Mouse (Mus musculus): ENCODE results near the gene Traf3. TPM values are rescaled to one million over a fixed set of nuclear protein-coding genes. Genes with fewer than 3 reads are reported as not detected.

The Traf3 gene
- polyA plus RNA-seq (2014; fragmentation: Nextera tagmentation; extraction: Ambion mirVana) = 22.0 and 28.4 TPM in 2 replicates

- DNase-seq (peak; percentile 92), ATAC-seq (ENCODE audit: low FRiP score, low TSS enrichment) (peak; percentile 26)
- H3K27ac ChIP-seq (replicated peaks; ENCODE audit: low read depth, low read length) = peak within 1 kb of the TSS; percentile 90
- peak within 1 kb of the TSS; percentile 75 for H3K4me3 ChIP-seq (replicated peaks; ENCODE audit: low read depth, low read length)
- peak within 1 kb of the TSS; percentile 78 for H3K9ac ChIP-seq (replicated peaks; ENCODE audit: low read length)
- peaks cover 60% of the 10 kb centered on the region for H3K4me1 ChIP-seq (ENCODE audit: control insufficient read depth, insufficient read depth, low read length)
- no peaks in the 10 kb centered on the region for H3K9me3 ChIP-seq (ENCODE audit: control insufficient read depth, low read length)
- H3K27me3 ChIP-seq (ENCODE audit: control insufficient read depth, insufficient read depth, low read length) = no peaks in the 10 kb centered on the region
- WGBS = 5% methylated on average over 62 of the region's 105 CpGs
- peak within 1 kb of the TSS; percentile 77 for H3K4me2 ChIP-seq (ENCODE audit: low read length)
- no peaks in the 10 kb centered on the region for H3K36me3 ChIP-seq (ENCODE audit: control insufficient read depth, insufficient read depth, low read length)
These were observed at the start of gene Traf3 for GRCm38 (mm10) chr12:111165831-111166591. Gene Traf3 (plus strand): TSS chr12:111166370.

- ATAC-seq (ENCODE audit: low FRiP score, low TSS enrichment) = no peak
- Histone ChIP-seq H3K4me1 (ENCODE audit: control insufficient read depth, insufficient read depth, low read length) (peaks cover 4% of the 10 kb centered on the region; the same call in 1 of the 2 replicates), H3K9ac (replicated peaks; ENCODE audit: low read length) (no peak overlapping the region), H3K36me3 (ENCODE audit: control insufficient read depth, insufficient read depth, low read length) (peaks cover 21% of the 10 kb centered on the region), H3K4me2 (ENCODE audit: low read length) (no peak overlapping the region), H3K27me3 (ENCODE audit: control insufficient read depth, insufficient read depth, low read length) (no peaks in the 10 kb centered on the region), H3K27ac (replicated peaks; ENCODE audit: low read depth, low read length) (no peak overlapping the region), H3K9me3 (ENCODE audit: control insufficient read depth, low read length) (no peaks in the 10 kb centered on the region), H3K4me3 (replicated peaks; ENCODE audit: low read depth, low read length) (no peak overlapping the region)
- DNase-seq = no peak
- WGBS = 93% methylated on average over 5 of the region's 5 CpGs
These were observed 46.6 kb upstream of the Traf3 start for GRCm38 (mm10) chr12:111119506-111120085.

DNA sequence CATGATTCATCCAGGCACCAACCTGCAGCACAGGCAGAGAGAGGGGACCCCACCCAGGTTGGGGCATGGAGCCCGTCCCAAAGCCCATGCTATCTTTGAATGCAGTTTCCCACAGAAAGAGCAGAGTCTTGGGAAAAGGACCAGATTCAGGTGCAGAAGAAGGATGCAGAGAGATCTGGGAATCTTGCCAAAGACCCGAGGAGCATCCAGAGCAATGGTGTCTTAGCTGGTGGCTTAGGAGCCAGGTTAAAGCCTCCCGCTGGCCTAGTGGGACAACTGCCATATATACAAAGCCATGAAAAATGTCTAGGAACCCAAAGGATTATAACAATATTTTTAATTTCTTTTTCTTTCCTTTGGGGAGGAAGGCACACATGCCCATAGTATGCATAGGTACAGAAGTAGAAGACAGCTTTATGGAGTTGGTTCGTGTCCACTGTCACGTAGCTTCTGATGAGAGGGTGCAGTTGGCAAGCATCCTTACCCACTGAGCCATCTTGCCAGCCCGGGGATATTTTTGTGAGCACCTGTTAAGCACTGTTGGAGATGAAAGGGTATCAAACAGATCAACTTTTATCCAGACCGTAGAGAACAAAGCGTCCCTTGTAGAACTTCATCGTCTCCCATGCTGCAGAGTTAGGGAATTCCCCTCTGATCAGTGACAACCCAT, 45.1 kb upstream of the Traf3 start:
- no peaks in the 10 kb centered on the region for H3K9me3 ChIP-seq (ENCODE audit: control insufficient read depth, low read length)
- no peak overlapping the region for H3K4me2 ChIP-seq (ENCODE audit: low read length)
- H3K4me1 ChIP-seq (ENCODE audit: control insufficient read depth, insufficient read depth, low read length) = peaks cover 10% of the 10 kb centered on the region
- no peak overlapping the region for H3K27ac ChIP-seq (replicated peaks; ENCODE audit: low read depth, low read length)
- no peak overlapping the region for H3K4me3 ChIP-seq (replicated peaks; ENCODE audit: low read depth, low read length)
- no peaks in the 10 kb centered on the region for H3K27me3 ChIP-seq (ENCODE audit: control insufficient read depth, insufficient read depth, low read length)
- 93% methylated on average over 9 of the region's 9 CpGs for WGBS
- no peak for DNase-seq
- no peak for ATAC-seq (ENCODE audit: low FRiP score, low TSS enrichment)
- peaks cover 17% of the 10 kb centered on the region for H3K36me3 ChIP-seq (ENCODE audit: control insufficient read depth, insufficient read depth, low read length)
- no peak overlapping the region for H3K9ac ChIP-seq (replicated peaks; ENCODE audit: low read length)

DNA sequence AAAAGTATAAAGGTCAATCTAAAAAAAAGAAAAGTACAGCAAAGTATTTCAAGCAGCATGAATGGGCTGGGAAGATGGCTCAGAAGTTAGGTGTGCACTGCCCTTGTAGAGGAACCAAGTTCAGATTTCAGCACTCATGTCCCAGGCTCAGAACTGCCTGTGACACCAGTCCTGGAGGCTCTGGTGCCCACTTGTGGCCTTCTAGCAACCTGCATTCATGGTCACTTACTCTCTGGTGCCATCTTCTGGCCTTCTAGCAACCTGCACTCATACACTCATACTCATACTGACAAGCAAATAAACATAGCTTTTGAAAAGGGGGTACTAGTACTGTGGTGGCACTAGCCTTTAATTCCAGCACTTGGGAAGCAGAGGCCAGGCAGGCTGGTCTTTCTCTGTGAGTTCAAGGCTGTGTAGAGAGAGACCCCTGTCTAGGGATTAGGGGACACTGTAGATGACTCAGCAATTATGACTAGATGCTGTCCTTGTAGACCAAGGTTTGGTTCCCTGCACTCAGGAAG, 43.8 kb upstream of the Traf3 start:
- Histone ChIP-seq H3K27me3 (ENCODE audit: control insufficient read depth, insufficient read depth, low read length) (no peaks in the 10 kb centered on the region), H3K4me1 (ENCODE audit: control insufficient read depth, insufficient read depth, low read length) (peaks cover 10% of the 10 kb centered on the region), H3K9me3 (ENCODE audit: control insufficient read depth, low read length) (no peaks in the 10 kb centered on the region), H3K4me2 (ENCODE audit: low read length) (no peak overlapping the region), H3K36me3 (ENCODE audit: control insufficient read depth, insufficient read depth, low read length) (peaks cover 11% of the 10 kb centered on the region; the same call in 1 of the 2 replicates), H3K9ac (replicated peaks; ENCODE audit: low read length) (no peak overlapping the region), H3K4me3 (replicated peaks; ENCODE audit: low read depth, low read length) (no peak overlapping the region), H3K27ac (replicated peaks; ENCODE audit: low read depth, low read length) (no peak overlapping the region)
- no peak for ATAC-seq (ENCODE audit: low FRiP score, low TSS enrichment)
- DNase-seq = no peak

GRCm38 (mm10) chr12:111124601-111125260, 41.4 kb upstream of the Traf3 start:
- H3K27me3 ChIP-seq (ENCODE audit: control insufficient read depth, insufficient read depth, low read length) = no peaks in the 10 kb centered on the region
- H3K4me1 ChIP-seq (ENCODE audit: control insufficient read depth, insufficient read depth, low read length) = peaks cover 10% of the 10 kb centered on the region
- 0 out of 2 replicates have a peak, but pooled peaks cover under 1% of the 10 kb centered on the region for H3K36me3 ChIP-seq (ENCODE audit: control insufficient read depth, insufficient read depth, low read length)
- WGBS = 58% methylated on average over 14 of the region's 14 CpGs
- H3K9ac ChIP-seq (replicated peaks; ENCODE audit: low read length) = no peak overlapping the region
- ATAC-seq (ENCODE audit: low FRiP score, low TSS enrichment) = no peak
- peak overlapping the region; percentile 33; the same call in 1 of the 2 replicates for H3K27ac ChIP-seq (replicated peaks; ENCODE audit: low read depth, low read length)
- H3K9me3 ChIP-seq (ENCODE audit: control insufficient read depth, low read length) = no peaks in the 10 kb centered on the region
- DNase-seq = peak; percentile 72
- no peak overlapping the region for H3K4me2 ChIP-seq (ENCODE audit: low read length)
- H3K4me3 ChIP-seq (replicated peaks; ENCODE audit: low read depth, low read length) = no peak overlapping the region

DNA sequence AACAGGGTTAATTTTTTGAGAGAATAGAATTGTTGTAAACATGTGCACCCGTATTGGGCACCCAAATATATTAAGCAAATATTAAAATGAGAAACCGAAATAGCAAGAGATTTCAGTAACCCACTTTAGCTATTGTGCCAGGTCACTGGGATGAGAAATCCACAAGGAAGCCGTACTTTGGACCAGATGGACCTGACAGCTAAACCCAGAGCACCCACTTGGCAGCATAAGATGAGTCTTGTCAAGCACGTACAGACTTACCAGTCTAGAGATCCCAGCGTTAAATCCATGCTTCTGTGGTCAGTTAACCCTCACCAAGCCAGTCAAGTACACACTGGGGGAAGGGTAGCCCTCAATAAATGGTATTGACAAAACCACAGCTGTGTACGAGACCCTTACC, 40.5 kb upstream of the Traf3 start:
- Histone ChIP-seq H3K4me2 (ENCODE audit: low read length) (no peak overlapping the region), H3K9ac (replicated peaks; ENCODE audit: low read length) (no peak overlapping the region), H3K27me3 (ENCODE audit: control insufficient read depth, insufficient read depth, low read length) (no peaks in the 10 kb centered on the region), H3K4me3 (replicated peaks; ENCODE audit: low read depth, low read length) (no peak overlapping the region), H3K9me3 (ENCODE audit: control insufficient read depth, low read length) (no peaks in the 10 kb centered on the region), H3K36me3 (ENCODE audit: control insufficient read depth, insufficient read depth, low read length) (no peaks in the 10 kb centered on the region), H3K27ac (replicated peaks; ENCODE audit: low read depth, low read length) (no peak overlapping the region), H3K4me1 (ENCODE audit: control insufficient read depth, insufficient read depth, low read length) (peaks cover 10% of the 10 kb centered on the region)
- WGBS = 71% methylated on average over 6 of the region's 6 CpGs
- DNase-seq = no peak
- ATAC-seq (ENCODE audit: low FRiP score, low TSS enrichment) = no peak

GRCm38 (mm10) chr12:111134169-111134568, 32.0 kb upstream of the Traf3 start:
- H3K4me1 ChIP-seq (ENCODE audit: control insufficient read depth, insufficient read depth, low read length) = no peaks in the 10 kb centered on the region
- no peaks in the 10 kb centered on the region for H3K36me3 ChIP-seq (ENCODE audit: control insufficient read depth, insufficient read depth, low read length)
- no peak overlapping the region for H3K27ac ChIP-seq (replicated peaks; ENCODE audit: low read depth, low read length)
- no peak overlapping the region for H3K4me3 ChIP-seq (replicated peaks; ENCODE audit: low read depth, low read length)
- DNase-seq = no peak
- no peak overlapping the region for H3K9ac ChIP-seq (replicated peaks; ENCODE audit: low read length)
- WGBS = 78% methylated on average over 7 of the region's 7 CpGs
- no peaks in the 10 kb centered on the region for H3K9me3 ChIP-seq (ENCODE audit: control insufficient read depth, low read length)
- no peak overlapping the region for H3K4me2 ChIP-seq (ENCODE audit: low read length)
- no peak for ATAC-seq (ENCODE audit: low FRiP score, low TSS enrichment)
- H3K27me3 ChIP-seq (ENCODE audit: control insufficient read depth, insufficient read depth, low read length) = no peaks in the 10 kb centered on the region
